Mouse (Mus musculus) c-Kit-positive CD71-negative TER-119-negative erythroid progenitor cells, embryonic 14.5 days (primary cell): ENCODE measurements at regions not wholly inside any gene's neighbourhood (a gene's known extent, or its start where the extent isn't known, plus 50 kb on each side); places are given as distances from the start of the nearest gene placed in this dataset.
A peak's percentile ranks its signal among the peaks of the same experiment; 100 is the strongest.

Experiments used
- DNase-seq: peaks from one replicate; pipeline ENCODE4 v3.0.0-alpha.2; 2013; ENCODE audit warnings: low read depth

DNA sequence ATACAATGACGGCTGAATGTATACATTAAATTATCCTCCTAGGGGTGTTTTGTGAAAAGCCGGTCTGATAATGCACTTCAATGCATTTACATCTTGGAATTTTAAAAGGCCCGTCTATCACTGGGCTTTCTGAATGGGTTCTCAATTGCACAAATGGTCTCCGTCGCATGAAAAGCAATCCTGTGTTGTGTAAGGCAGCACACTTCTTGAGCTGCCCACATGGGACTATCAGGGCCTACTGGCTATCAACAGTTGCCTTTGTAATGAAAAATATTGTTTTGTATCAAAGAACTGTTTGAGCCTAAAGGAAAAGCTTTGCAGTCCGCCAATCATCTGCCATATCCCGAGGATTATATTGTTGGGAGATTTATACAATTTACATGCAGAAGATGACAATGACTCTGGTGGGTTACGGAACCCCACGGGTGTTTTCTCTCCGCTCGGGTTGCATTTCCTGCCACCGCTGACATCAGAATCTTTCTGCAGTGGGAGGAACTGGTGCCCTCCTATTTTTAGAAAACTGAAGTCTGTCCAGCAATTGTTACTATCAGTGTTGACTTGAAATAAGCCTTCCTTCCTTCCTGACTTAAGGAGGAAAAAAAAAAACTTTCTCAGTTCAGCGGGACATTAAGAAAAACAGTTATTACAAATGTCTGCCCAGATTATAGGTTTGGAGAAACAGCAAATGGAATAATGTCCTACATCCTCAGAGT lies 118.7 kb downstream of the Tmem26 start:
- no peak for DNase-seq

DNA sequence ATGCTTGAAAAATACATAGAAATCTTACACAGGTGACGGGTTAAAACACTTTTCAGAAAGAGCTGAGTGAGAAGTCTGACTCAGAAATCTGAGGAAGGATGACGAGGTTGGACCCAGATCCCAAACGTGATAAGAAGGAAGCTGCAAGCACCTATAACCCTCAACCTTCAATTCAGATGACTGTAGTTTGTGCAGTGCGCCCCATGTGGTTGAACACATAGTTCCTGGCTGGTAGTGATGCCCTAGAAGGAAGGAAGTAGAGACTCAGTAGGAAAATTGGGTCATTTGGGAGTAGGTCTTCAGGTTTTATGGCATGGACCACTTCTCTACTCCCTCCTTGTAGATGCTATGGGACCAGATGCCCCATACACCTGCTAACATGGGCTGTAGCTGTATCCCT lies 120.6 kb downstream of the Tmem26 start:
- no peak for DNase-seq

- DNase-seq, result no peak
Observed at GRCm38 (mm10) chr10:68844596-68844995, 121.2 kb downstream of the Tmem26 start.

- DNase-seq, result no peak
Observed at GRCm38 (mm10) chr10:68851153-68851552, 127.7 kb downstream of the Tmem26 start.

DNA sequence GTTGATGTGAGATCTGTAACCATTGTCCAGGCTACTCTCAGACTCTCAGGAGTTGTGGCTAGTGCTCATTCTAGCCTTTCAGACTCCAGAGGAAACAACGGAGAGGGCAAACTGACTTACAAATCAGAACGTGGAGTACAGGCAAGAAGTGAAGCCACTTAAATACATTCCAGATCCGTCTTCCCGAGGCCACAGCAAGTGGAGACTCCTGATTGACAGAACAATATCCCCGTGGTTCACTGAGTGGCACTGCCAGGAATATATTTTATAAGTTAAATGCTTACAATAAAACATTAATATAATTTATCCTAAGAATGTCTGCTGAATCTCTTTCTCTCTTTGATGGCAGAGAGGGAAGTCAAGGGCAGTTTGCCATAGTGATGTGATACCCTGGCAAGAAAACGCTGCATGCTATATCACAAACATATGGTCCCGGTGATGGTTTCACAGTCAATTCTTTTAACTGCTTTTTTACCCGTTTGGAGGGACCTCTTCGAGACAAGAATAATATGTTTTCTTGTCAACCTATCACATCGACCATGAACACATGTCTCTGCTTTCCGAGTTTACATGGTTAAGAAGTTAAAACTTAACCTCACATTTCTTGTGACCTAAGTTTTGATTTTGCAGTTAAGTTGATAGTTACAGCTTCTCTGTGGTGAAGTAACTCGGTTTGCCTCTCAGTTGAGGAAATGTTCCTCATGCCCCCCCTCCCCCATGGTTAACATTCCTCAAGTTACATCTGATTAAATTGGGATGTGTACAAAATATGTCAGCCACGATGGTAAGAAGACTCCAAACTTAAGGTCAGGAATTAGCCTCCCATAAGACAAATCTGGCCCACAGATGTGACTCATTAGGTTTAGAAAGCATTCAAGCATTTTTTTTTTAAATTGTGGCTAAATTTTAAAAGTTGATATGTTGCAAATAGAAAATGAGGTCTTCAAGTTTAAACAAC lies 132.8 kb downstream of the Tmem26 start:
- no peak for DNase-seq

DNA sequence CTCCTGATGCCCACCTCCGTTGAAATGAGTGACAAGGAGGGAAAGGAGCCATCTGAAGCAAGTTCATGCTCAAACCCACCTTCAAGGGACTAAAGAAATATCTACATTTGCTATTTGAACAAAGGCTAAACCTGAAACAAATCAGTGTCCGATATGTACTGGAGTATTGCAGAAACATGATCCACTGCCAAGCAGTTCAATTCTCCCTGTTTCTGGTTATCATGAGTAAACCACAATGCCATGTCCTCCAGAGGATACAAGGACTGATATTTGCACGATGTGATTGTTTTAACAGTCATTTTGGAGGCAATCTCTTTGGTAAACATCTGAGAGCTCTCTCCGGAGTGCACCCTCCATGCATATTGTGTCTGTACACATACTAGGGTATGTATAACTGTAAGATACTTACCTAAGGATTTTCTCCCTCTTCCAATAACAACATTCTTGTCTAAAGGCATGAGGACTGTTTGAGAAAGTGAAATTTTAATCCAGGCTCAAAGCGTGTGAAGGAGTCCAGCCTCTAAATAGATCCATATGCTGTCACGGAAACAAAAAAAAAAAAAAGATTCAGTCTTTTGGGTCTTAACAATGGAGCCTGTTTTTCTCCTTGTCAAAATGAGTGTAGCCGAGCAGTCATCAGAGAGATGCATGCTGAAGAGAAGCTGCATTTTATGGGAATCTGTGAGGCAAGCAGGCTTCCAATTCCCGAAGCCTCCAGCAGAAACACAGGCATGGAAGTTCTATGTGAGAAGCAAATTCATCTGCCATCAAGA lies 141.3 kb downstream of the Tmem26 start:
- DNase-seq, result no peak

DNA sequence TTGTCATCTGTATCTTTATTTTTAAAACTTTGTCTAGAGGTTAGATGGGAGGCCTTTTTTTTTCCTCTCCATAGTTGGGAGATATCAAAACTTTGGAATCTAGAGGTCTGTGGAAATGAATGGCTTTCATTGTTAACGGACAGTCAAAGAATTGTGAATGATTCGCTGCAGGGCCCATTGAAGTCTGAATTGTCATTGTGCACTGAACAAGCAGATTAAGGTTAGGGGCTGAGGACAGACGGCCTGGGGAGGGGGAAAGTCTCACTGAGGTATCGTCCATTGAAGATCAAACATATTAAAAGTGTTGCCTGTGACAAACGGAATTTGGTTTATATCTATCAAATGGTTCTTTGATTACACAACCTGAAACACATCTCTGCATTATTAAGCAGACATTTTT lies 142.3 kb downstream of the Tmem26 start:
- no peak for DNase-seq

GRCm38 (mm10) chr10:68867361-68867760 lies 143.9 kb downstream of the Tmem26 start:
- DNase-seq, result no peak

DNA sequence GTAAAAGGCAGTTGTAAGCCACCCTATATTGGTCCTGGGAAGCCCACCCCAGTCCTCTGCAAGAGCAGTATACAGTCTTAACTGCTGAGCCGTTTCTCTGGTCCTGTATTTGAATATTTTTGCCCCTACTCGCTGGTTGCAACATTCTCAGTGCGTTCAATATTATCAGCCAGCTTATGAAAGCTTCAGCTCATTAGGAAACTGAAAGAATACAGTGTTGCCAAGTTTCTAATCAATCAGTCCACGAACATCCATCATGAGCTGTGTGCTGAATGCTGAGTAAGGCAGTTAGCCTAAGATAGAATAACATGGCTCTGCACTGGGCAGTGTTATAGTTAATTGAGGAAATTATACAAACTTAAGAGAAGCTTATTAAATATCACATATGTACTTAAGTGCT lies 148.7 kb downstream of the Tmem26 start:
- no peak for DNase-seq

GRCm38 (mm10) chr10:68875641-68876040 lies 152.2 kb downstream of the Tmem26 start:
- no peak for DNase-seq

- no peak for DNase-seq
Observed at GRCm38 (mm10) chr10:68893100-68893841, 169.8 kb downstream of the Tmem26 start.

- DNase-seq, result no peak
Observed at GRCm38 (mm10) chr10:68894121-68894520, 170.7 kb downstream of the Tmem26 start.

GRCm38 (mm10) chr10:68897524-68897923 lies 174.1 kb downstream of the Tmem26 start:
- DNase-seq, result no peak

DNA sequence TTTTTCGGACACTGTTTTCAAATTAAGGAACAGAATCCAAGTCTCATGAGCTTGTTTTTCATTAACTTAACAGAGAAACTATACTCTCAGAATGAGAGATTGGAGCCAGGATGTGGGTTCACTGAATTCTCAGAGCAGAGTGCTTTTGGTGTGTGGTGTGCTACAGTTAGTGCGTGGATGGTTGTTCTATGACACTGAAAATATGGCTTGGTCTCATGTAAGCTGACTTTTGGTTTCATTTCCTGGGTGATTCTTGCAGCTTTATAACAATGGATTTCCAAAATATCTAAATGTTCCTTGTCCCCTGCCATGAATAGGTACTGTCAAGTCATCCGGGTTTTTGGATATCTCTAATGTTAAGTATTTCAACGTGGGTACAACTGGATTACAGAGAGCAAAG lies 177.7 kb downstream of the Tmem26 start:
- no peak for DNase-seq

DNA sequence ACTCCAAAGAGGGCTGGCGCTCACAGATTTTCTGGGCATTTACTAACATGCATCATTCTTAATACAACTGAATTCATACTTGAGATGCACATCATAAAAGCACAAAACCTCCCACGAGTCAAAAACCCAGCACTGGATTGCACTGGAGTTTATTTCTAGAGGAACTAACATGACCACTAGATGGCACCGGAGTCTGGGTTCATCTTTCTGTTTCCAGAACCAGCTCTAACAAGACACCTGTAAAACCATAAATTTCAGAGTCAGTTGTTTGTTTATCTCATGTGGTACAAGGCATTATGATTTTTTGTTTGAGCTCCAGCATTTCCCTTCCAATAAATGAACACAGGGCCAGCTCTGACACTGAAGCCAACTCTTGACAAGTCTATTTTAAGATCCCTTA lies 179.2 kb downstream of the Tmem26 start:
- DNase-seq, result peak; percentile 16

GRCm38 (mm10) chr10:68904337-68904736 lies 180.9 kb downstream of the Tmem26 start:
- no peak for DNase-seq

DNA sequence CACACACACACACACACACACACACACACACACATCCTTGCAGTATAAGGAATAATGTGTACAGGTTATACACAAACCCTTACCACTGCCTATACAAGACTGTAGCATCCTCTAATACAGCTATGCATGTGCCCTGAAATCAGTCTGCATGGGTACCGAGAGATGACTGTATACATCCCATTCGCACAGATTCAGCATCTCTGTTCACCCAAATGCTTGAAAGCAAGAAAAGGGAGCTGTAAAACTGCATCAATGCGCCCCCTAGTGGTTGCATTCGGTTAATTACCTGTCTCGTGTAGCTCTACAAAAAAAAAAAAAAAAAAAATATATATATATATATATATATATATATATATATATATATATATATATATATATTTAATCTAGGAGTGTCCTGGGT lies 184.8 kb downstream of the Tmem26 start:
- DNase-seq, result peak; percentile 17

DNA sequence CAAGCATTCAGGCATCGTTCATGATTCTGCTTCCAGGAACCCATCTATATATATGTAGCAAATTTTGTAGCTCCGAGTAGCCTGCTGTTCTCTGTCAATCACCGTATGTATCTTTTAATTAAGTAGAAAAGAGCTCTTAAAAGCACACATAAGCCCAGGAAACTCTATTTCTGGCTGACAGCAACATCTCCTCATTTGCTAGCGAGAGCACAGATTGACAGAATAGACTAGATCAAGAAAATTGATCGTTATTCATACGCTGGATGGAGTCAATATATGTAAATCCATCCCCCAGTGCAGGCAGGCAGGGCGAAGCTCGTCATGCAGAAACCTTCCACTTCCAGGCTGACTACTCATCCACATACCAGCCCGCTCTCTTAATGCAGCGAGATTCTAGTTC lies 185.6 kb downstream of the Tmem26 start:
- DNase-seq, result no peak

DNA sequence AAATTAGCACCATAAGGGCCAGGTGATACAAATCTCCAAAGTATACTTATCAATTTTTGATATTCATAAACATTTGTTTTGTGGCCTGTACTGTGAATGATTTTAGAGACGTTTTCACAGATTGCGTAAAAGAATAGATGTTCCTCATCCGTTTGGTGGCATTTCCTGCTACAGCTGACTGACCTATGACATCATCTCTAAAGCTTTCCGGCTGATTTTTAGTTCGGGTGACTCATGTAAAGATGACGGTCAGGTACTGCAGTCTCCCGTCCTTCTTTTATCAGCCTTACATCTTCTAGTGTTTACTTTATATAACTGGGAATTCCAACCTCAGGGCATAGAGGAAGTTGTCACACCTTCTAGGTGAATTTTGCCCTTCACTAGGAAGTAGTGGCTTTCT lies 192.7 kb downstream of the Tmem26 start:
- DNase-seq, result peak; percentile 4

DNA sequence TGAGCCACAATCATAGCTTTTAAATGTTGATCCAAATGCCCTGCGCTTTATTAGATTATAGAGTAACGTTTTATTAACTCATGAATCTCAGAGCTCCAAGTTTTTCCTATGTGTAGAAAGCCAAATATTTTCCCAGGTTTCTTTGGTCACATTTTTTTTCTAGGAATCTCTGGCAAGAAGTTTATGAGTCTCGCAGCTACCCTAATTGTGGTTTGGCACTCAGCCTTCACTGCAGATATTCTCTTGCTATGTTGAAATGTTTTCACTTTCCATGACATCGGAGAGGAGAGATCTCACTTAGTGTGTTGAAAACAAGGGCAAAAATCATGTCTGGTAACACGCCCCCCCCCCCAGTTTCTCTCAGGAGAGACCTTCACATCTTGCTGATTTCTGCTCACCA lies 212.4 kb downstream of the Tmem26 start:
- no peak for DNase-seq

DNA sequence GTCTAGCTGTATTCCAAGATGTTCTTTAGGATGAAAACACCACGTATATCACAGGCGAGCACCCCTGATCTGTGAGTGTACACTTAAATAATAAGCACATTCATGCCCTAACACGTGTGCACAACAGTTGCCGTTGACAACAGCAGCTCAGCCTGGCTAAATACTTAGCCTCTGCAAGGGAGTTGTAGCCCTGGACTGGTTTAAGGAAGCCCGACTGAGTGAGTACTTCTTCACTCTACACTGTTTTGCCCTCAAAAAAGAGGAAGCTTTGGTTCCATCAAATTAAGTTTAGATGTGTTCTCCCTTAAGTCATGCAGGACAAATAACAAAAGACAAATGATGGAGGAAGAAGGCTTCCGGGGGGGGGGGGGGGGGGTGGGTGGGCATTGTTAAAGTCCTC lies 208.0 kb upstream of the Rhobtb1 start:
- no peak for DNase-seq

DNA sequence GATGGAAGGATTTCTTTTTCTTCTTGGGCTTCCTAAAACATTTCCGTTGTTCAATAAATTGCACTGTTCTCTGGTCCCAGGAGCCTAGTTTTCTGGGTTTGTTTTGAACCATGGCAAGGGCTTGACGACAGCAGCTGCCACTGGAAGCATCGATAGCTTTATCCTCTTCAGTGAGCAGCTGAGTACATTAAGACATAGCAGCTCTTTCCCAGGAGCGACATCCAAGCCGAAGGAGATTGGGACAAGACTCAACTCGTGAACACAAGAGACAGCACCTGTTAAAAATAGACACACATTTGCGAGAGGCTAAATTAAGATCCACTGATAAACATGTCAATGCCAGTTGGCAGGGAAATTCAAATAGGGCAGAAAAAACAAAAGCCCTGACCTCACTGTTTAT lies 194.7 kb upstream of the Rhobtb1 start:
- DNase-seq, result no peak
